Mouse (Mus musculus): ENCODE measurements around the gene Ercc6.

DNA sequence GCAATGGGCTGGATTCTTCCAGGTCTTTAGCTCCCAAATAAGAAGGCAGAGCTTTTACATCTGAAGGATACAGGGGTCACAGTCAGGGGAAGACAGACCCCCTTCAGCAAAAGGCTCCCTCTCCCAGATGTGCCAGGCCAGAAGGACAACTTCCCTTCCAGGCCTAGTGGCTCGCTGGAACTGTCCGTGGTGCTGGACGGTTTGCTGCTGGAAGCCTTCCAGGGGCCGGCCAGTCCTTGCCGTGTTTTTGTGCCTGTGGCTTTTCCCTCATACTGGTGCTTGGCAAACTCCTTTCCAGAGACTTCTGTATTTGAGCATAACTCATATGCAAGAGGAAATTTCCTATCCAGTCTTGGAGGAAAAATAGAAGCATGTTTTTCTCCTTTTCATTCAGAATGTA lies 45.7 kb upstream of the Ercc6 start:
- TF ChIP-seq CTCF (IDR thresholded peaks at IDR 0.05; ENCODE audit: extremely low read depth, insufficient read depth, low read length) = no peak
- no peak for TF ChIP-seq POLR2A (IDR thresholded peaks at IDR 0.05; ENCODE audit: extremely low read depth, insufficient read depth, low read length)
